Mouse (Mus musculus) adipose tissue, adult 10 weeks (tissue): ENCODE data around the gene Tex2. TPM values are rescaled to one million over a fixed set of nuclear protein-coding genes. Genes with fewer than 3 reads are reported as not detected.

ENCODE experiments used
- polyA plus RNA-seq: library from polyadenylated mRNA; stranded (reverse); fragments of 350-450 nt; fragmentation: Illumina TruSeq; extraction: RNeasy Lipid Tissue Mini Kit (QIAGEN cat#74804); gene quantifications from one replicate; pipeline ENCODE4 v1.2.3, GENCODE M21; 2014; ENCODE audit warnings: low read depth, low replicate concordance

Tex2 gene
- polyA plus RNA-seq, result 35.8 TPM

GRCm38 (mm10) chr11:106612961-106613637, at the start of gene Tex2:
Tex2 (minus strand) TSS chr11:106613423.

GRCm38 (mm10) chr11:106487733-106488115, 125.5 kb downstream of the Tex2 start, which contains the start of gene Ern1:
Ern1 (minus strand) TSS chr11:106487852.

Other genes starting within 250 kb of the Tex2 start
- 5.2 TPM for gene Prr29, start 248.0 kb downstream of the Tex2 start, polyA plus RNA-seq
- 16.0 TPM for gene Icam2, start 225.3 kb downstream of the Tex2 start, polyA plus RNA-seq
- 44.1 TPM for gene Ern1, start 125.6 kb downstream of the Tex2 start, polyA plus RNA-seq
- 64.7 TPM for gene Pecam1, start 137.2 kb upstream of the Tex2 start, polyA plus RNA-seq
- gene Milr1, start 137.8 kb upstream of the Tex2 start, polyA plus RNA-seq, result 1.8 TPM
- gene Polg2, start 166.1 kb upstream of the Tex2 start, polyA plus RNA-seq, result 6.0 TPM
- gene Ddx5, start 175.8 kb upstream of the Tex2 start, polyA plus RNA-seq, result 891 TPM
- gene Cep95, start 175.8 kb upstream of the Tex2 start, polyA plus RNA-seq, result 17.1 TPM